Mouse (Mus musculus) forebrain, embryonic 13.5 days (tissue): ENCODE results near the gene Zfp639. TPM values are rescaled to one million over a fixed set of nuclear protein-coding genes. Genes with fewer than 3 reads are reported as not detected.

Source experiments
- ATAC-seq: fragments of 200-750 bp; cut with Nextera tagmentation; 2 replicates; pipeline ENCODE4 v1.8.0; 2017
- H3K27ac ChIP-seq: fragments of 300-500 bp; sonication (generic); 2 replicates; pipeline ENCODE4 v1.5.1; 2015; ENCODE audit warnings: inconsistent platforms, mild to moderate bottlenecking, moderate library complexity
- H3K27me3 ChIP-seq: fragments of 300-500 bp; sonication (generic); 2 replicates; pipeline ENCODE4 v1.6.1; 2015; ENCODE audit warnings: mild to moderate bottlenecking, inconsistent platforms
- H3K36me3 ChIP-seq: fragments of 300-500 bp; sonication (generic); 2 replicates; pipeline ENCODE4 v1.6.1; 2015; ENCODE audit warnings: mild to moderate bottlenecking, inconsistent platforms; ENCODE audit not compliant: poor library complexity, severe bottlenecking
- H3K4me1 ChIP-seq: fragments of 300-500 bp; sonication (generic); 2 replicates; pipeline ENCODE4 v1.6.1; 2015; ENCODE audit warnings: inconsistent platforms
- H3K4me2 ChIP-seq: fragments of 300-500 bp; sonication (generic); 2 replicates; pipeline ENCODE4 v1.6.1; 2015; ENCODE audit warnings: inconsistent platforms, mild to moderate bottlenecking, moderate library complexity
- H3K4me3 ChIP-seq: fragments of 300-500 bp; sonication (generic); 2 replicates; pipeline ENCODE4 v1.5.1; 2015; ENCODE audit warnings: mild to moderate bottlenecking, inconsistent platforms
- H3K9ac ChIP-seq: fragments of 300-500 bp; sonication (generic); 2 replicates; pipeline ENCODE4 v1.6.1; 2015; ENCODE audit warnings: mild to moderate bottlenecking, inconsistent platforms
- H3K9me3 ChIP-seq: fragments of 300-500 bp; sonication (generic); replicated peaks from 2 replicates; pipeline ENCODE4 v1.6.1; 2016; ENCODE audit warnings: inconsistent platforms
- WGBS: fragments of 180-500 bp; shearing (Covaris S2); methylation state at CpG from one replicate; pipeline ENCODE4 v1.1.7; 2015; 5-methylcytosine and 5-hydroxymethylcytosine counted together
- polyA plus RNA-seq: library from polyadenylated mRNA; unstranded; fragments of >200 nt; fragmentation: Nextera tagmentation; extraction: Ambion mirVana; gene quantifications from 2 replicates; pipeline ENCODE4 v1.2.1, GENCODE M21; 2015

Gene Zfp639
- polyA plus RNA-seq, 1 experiment from 2014 or later, result 41.0 TPM

DNA sequence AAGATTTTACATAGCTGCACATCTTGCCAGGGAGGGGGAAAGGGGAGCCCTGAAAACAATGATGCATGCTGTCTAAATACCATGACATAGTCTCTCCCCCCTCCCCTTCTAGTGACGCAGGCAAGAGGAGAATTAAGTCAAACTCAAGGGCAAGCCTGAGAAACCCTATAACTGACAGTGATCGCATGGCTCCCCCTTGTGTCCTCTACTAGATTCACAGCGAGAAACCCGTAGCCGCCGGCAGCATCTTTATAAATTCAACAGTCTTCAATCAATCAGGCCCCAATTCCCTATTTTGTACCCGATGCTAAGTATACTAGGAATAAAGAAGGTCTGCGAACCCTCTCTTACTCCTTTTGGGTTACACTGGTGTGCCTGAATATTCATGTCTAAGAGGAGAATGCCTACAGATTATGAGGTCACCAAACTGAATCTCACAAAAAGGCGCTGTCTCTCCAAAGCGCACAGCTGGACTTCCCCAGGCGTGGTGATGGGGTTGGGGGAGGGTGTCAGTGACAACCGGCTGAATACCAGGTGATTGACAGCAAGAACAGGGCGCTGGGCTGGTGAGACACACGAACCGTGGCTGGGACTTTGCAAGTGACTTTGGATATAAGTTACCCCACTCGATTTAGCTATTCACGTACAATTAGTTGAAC, 1.3 kb upstream of the Zfp639 start:
- H3K9ac ChIP-seq, result peak overlapping the region; percentile 23; the same call in 1 of the 2 replicates
- peak overlapping the region; percentile 66 for H3K4me2 ChIP-seq
- no peaks in the 10 kb centered on the region for H3K36me3 ChIP-seq
- H3K4me1 ChIP-seq, result peaks cover 33% of the 10 kb centered on the region
- 0 out of 2 replicates have a peak overlapping the region, but pooled peaks have one; percentile 3 for H3K4me3 ChIP-seq
- under 1% methylated on average over 17 of the region's 17 CpGs for WGBS
- no peak overlapping the region for H3K27ac ChIP-seq
- peak; percentile 41 for ATAC-seq
- no peaks in the 10 kb centered on the region for H3K27me3 ChIP-seq
- no peaks in the 10 kb centered on the region for H3K9me3 ChIP-seq

GRCm38 (mm10) chr3:32510375-32511190, 524 bp downstream of the Zfp639 start:
- Histone ChIP-seq H3K9me3 (no peaks in the 10 kb centered on the region), H3K36me3 (peaks cover 3% of the 10 kb centered on the region), H3K9ac (peak overlapping the region; percentile 93), H3K27me3 (no peaks in the 10 kb centered on the region), H3K4me1 (peaks cover 33% of the 10 kb centered on the region), H3K27ac (peak overlapping the region; percentile 51), H3K4me2 (peak overlapping the region; percentile 66), H3K4me3 (peak overlapping the region; percentile 82)
- ATAC-seq, result peak; percentile 92
- under 1% methylated on average over 62 of the region's 69 CpGs for WGBS

DNA sequence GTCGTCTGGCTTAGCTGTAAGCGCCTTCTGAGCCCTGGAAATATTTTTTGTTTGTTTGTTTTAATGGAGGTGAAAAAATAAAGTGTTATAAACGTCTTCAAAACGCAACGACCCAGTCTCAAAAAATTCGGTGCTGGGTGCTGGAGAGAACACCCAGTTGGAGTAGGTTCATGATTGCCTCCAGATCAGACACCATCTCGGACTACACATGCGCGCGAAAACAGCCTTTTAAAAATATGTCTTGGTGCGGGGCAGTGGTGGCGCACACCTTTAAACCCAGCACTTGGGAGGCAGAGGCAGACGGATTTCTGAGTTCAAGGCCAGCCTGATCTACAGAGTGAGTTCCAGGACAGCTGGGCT, 1.1 kb downstream of the Zfp639 start:
- Histone ChIP-seq H3K4me3 (peak overlapping the region; percentile 82), H3K4me2 (peak overlapping the region; percentile 66), H3K27ac (no peak overlapping the region), H3K9ac (peak overlapping the region; percentile 93), H3K4me1 (peaks cover 33% of the 10 kb centered on the region), H3K36me3 (peaks cover 9% of the 10 kb centered on the region), H3K9me3 (no peaks in the 10 kb centered on the region), H3K27me3 (no peaks in the 10 kb centered on the region)
- no peak for ATAC-seq
- WGBS, result 8% methylated on average over 13 of the region's 13 CpGs

DNA sequence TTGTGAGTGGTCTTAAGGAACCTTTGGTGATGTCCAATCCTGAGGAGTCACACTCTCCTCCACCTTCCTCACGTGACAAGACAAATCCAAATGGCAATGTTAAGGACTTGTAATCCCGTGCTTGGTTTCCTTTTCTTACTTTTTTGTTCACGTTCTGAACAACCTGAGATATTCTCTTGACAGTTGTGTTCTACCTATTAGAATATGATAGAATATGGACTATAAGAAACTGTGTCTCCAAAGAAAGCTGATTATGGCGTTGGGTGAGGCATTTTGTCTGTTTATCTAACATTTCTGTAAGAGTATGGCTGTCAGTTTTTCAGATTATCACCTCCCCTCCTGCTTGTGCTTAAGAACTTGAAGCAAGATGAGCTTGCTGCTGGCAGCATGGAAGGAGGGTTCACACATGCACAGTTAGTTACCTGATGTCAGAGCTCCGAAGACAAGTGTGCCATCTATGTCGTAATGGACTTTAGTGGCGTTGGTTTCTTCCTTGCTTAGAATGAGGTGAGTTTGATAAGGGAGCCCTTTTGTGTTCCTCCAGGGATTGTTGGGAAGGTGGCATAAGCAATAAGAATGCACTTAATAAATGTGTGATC, 2.7 kb downstream of the Zfp639 start:
- peaks cover 25% of the 10 kb centered on the region for H3K36me3 ChIP-seq
- no peak for ATAC-seq
- H3K27ac ChIP-seq, result no peak overlapping the region
- no peak overlapping the region for H3K4me3 ChIP-seq
- no peak overlapping the region for H3K9ac ChIP-seq
- H3K4me2 ChIP-seq, result no peak overlapping the region
- 91% methylated on average over 7 of the region's 7 CpGs for WGBS
- H3K4me1 ChIP-seq, result peaks cover 33% of the 10 kb centered on the region
- H3K9me3 ChIP-seq, result no peaks in the 10 kb centered on the region
- H3K27me3 ChIP-seq, result no peaks in the 10 kb centered on the region

DNA sequence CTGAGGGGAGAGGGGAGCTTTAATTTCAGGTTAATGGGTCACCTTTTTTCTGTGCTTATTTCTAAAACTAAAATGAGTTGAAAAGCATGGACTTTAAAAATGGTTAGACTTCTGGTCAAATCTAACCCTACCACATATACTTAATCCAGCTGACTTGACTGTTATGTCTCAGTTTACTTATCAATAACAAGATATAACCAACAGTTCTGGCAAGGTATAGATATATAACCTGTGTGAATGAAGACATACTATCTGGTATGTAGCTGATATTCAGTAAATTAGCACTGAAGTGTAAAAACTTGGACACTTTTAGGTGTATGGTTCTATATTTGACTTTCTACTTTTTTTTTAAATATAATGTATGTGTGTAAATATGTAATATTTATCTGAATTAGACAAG, 3.5 kb downstream of the Zfp639 start:
- no peak for ATAC-seq

DNA sequence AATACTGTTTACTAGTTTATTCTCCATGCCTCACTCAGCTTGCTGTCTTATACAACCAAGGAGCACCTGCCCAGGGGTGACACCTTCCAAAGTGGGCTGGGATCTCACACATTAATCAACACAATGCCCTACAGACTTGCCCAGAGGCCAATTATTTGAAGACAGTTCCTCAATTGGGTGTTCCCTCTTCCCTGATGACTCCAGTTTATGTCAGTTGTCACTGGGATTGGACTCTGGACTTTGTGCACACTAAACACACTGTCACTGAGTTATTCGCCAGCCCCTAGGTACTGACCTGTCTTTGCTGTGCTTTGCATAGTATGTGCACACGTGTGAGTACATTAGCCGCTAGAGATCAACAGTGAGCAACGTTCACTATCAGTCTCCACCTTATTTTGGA, 17.1 kb downstream of the Zfp639 start:
- WGBS, result 94% methylated on average over 4 of the region's 4 CpGs
- no peak overlapping the region for H3K4me3 ChIP-seq
- no peak overlapping the region for H3K9ac ChIP-seq
- H3K27ac ChIP-seq, result no peak overlapping the region
- peaks cover 10% of the 10 kb centered on the region for H3K4me1 ChIP-seq
- peaks cover 35% of the 10 kb centered on the region for H3K36me3 ChIP-seq
- H3K27me3 ChIP-seq, result no peaks in the 10 kb centered on the region
- no peak for ATAC-seq
- no peak overlapping the region for H3K4me2 ChIP-seq
- H3K9me3 ChIP-seq, result 0 out of 2 replicates have a peak, but pooled peaks cover 4% of the 10 kb centered on the region

More for the DNA sequence above, 3.5 kb downstream of the Zfp639 start:
- Histone ChIP-seq H3K27me3 (no peaks in the 10 kb centered on the region), H3K4me1 (peaks cover 33% of the 10 kb centered on the region), H3K4me2 (no peak overlapping the region), H3K9ac (no peak overlapping the region), H3K36me3 (peaks cover 30% of the 10 kb centered on the region), H3K27ac (no peak overlapping the region), H3K9me3 (no peaks in the 10 kb centered on the region), H3K4me3 (no peak overlapping the region)

GRCm38 (mm10) chr3:32529303-32529898, 19.3 kb downstream of the Zfp639 start, which contains the start of gene Mfn1:
Gene Mfn1, plus strand, starts transcription at chr3:32529465.
- Histone ChIP-seq H3K9me3 (0 out of 2 replicates have a peak, but pooled peaks cover 4% of the 10 kb centered on the region), H3K4me2 (peak within 1 kb of the TSS; percentile 68), H3K4me3 (peak within 1 kb of the TSS; percentile 89), H3K4me1 (peaks cover 10% of the 10 kb centered on the region), H3K27ac (no peak within 1 kb of the TSS; the same call in 1 of the 2 replicates), H3K27me3 (no peaks in the 10 kb centered on the region), H3K36me3 (peaks cover 21% of the 10 kb centered on the region), H3K9ac (peak within 1 kb of the TSS; percentile 83)
- peak; percentile 100 for ATAC-seq
- 0% methylated on average over 39 of the region's 47 CpGs for WGBS

GRCm38 (mm10) chr3:32530041-32530440, 20.0 kb downstream of the Zfp639 start:
- peaks cover 24% of the 10 kb centered on the region for H3K36me3 ChIP-seq
- peaks cover 10% of the 10 kb centered on the region for H3K4me1 ChIP-seq
- H3K9me3 ChIP-seq, result 0 out of 2 replicates have a peak, but pooled peaks cover 4% of the 10 kb centered on the region
- H3K27me3 ChIP-seq, result no peaks in the 10 kb centered on the region
- WGBS, result 17% methylated on average over 5 of the region's 5 CpGs
- peak overlapping the region; percentile 89 for H3K4me3 ChIP-seq
- peak overlapping the region; percentile 68 for H3K4me2 ChIP-seq
- ATAC-seq, result no peak
- peak overlapping the region; percentile 83 for H3K9ac ChIP-seq
- no peak overlapping the region for H3K27ac ChIP-seq

DNA sequence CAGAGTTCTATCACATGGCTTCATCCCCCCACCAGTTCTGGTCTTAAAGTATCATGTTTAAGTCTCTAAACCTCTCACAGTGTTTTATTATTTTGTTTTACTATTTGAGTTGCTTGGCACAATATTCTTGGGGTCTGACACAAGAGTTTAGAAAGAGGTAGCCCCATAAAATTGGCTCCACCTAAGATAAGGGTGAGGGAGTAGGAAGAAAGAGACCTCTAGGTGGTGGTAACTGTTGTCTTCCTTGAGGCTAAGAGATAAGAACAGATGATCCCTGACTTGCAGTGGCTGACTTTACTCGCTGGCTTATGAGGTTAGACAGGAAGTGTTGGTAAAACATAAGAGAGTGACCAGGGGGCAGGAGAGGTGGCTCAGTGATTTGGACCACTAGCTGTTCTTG, 25.6 kb downstream of the Zfp639 start:
- H3K4me2 ChIP-seq, result no peak overlapping the region
- no peak for ATAC-seq
- no peaks in the 10 kb centered on the region for H3K9me3 ChIP-seq
- H3K27me3 ChIP-seq, result no peaks in the 10 kb centered on the region
- no peak overlapping the region for H3K9ac ChIP-seq
- 0 out of 2 replicates have a peak, but pooled peaks cover 3% of the 10 kb centered on the region for H3K4me1 ChIP-seq
- H3K4me3 ChIP-seq, result no peak overlapping the region
- WGBS, result 82% methylated on average over 1 of the region's 1 CpGs
- H3K27ac ChIP-seq, result no peak overlapping the region
- peaks cover 35% of the 10 kb centered on the region; the same call in 1 of the 2 replicates for H3K36me3 ChIP-seq

DNA sequence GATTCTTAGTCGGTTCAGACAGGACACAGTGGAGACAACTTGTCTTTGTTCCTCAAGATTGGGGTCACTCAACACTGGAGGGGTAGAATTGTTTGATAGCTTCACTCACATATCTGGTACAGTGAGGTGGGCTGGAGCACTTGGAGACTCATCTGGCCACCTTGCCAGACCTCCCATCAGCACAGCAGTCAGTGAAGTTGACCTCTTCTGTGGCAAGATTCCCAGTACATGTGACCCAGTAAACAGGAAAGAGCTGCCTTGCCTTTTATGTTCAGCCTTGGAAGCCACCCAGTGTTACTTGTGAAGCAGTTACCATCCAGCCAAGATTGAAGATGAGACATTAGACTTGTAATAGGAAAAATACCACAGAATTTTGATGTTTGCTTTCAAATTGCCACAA, 27.5 kb downstream of the Zfp639 start:
- no peak for ATAC-seq
- 62% methylated on average over 1 of the region's 1 CpGs for WGBS

GRCm38 (mm10) chr3:32538091-32538490, 28.0 kb downstream of the Zfp639 start:
- no peaks in the 10 kb centered on the region for H3K4me1 ChIP-seq
- H3K36me3 ChIP-seq, result peaks cover 38% of the 10 kb centered on the region; the same call in 1 of the 2 replicates
- no peak overlapping the region for H3K9ac ChIP-seq
- no peak for ATAC-seq
- H3K4me3 ChIP-seq, result no peak overlapping the region
- no peaks in the 10 kb centered on the region for H3K27me3 ChIP-seq
- H3K27ac ChIP-seq, result no peak overlapping the region
- no peaks in the 10 kb centered on the region for H3K9me3 ChIP-seq
- H3K4me2 ChIP-seq, result no peak overlapping the region
- WGBS, result 94% methylated on average over 5 of the region's 5 CpGs

More for the DNA sequence above, 27.5 kb downstream of the Zfp639 start:
- Histone ChIP-seq H3K4me3 (no peak overlapping the region), H3K4me1 (no peaks in the 10 kb centered on the region), H3K27ac (no peak overlapping the region), H3K4me2 (no peak overlapping the region), H3K9me3 (no peaks in the 10 kb centered on the region), H3K9ac (no peak overlapping the region), H3K27me3 (no peaks in the 10 kb centered on the region), H3K36me3 (peaks cover 35% of the 10 kb centered on the region; the same call in 1 of the 2 replicates)
